Mouse (Mus musculus) layer of hippocampus, adult 2 months (tissue): ENCODE results near the gene Armc2. TPM values are rescaled to one million over a fixed set of nuclear protein-coding genes. Genes with fewer than 3 reads are reported as not detected.
"Not testable (repeated sequence)": the region's sequence is repeated elsewhere in the genome, so short reads cannot be mapped to it uniquely, and the experiment has no call there.

ENCODE experiments used
- DNase-seq, 2 experiments: peaks; one replicate each; pipeline ENCODE4 v3.0.0; 2022; ENCODE audit warnings: low spot score in 2 of 2
- H3K27ac ChIP-seq: fragments of 200-600 bp; 2 replicates; pipeline ENCODE4 v1.8.1; 2022
- H3K4me3 ChIP-seq: fragments of 200-600 bp; 2 replicates; pipeline ENCODE4 v1.8.1; 2022; ENCODE audit warnings: mild to moderate bottlenecking
- CTCF ChIP-seq: fragments of 200-600 bp; conservative IDR thresholded peaks from 2 replicates; pipeline ENCODE4 v1.8.1; 2022; ENCODE audit warnings: antibody characterized with exemption, mild to moderate bottlenecking, moderate library complexity
- total RNA-seq, 2 experiments: library from RNA; stranded (reverse); gene quantifications; 2 replicates each; pipeline ENCODE4 v1.2.3; 2021

Armc2 gene
- total RNA-seq, 2 experiments from 2014 or later: 11.1 to 11.8 TPM

DNA sequence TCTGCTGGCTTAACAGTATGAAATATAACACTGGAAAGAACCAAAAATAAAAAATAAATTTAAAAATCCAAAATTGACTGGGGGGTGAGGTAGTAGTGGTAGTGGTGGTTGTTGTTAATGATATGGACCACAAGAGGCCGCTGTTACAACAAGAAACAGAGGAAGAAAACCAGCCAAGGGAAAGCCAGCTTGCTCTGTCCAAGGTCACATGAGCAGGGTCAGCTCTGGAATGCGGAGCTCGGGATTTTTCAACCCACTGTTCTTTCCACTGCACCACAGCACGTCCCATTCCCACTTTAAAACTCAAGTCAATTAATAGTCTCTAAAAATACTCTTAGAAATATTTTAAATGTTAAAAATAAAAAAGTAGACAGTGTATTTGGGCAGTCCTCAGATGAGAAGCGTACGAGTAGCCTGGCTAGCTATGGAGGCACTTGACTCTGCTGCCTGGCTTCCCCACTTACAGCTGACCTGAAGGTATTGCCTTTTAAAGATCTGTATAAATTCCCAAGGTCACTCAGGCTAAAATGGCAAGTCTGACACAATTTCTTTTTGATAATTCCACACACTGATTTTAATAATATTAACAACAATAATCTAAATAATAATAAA lies 37.4 kb downstream of the Armc2 start:
- TF ChIP-seq CTCF: peak; percentile 90
- DNase-seq: peak; percentile 66 to 74
- no peak overlapping the region for H3K4me3 ChIP-seq
- H3K27ac ChIP-seq: no peak overlapping the region

DNA sequence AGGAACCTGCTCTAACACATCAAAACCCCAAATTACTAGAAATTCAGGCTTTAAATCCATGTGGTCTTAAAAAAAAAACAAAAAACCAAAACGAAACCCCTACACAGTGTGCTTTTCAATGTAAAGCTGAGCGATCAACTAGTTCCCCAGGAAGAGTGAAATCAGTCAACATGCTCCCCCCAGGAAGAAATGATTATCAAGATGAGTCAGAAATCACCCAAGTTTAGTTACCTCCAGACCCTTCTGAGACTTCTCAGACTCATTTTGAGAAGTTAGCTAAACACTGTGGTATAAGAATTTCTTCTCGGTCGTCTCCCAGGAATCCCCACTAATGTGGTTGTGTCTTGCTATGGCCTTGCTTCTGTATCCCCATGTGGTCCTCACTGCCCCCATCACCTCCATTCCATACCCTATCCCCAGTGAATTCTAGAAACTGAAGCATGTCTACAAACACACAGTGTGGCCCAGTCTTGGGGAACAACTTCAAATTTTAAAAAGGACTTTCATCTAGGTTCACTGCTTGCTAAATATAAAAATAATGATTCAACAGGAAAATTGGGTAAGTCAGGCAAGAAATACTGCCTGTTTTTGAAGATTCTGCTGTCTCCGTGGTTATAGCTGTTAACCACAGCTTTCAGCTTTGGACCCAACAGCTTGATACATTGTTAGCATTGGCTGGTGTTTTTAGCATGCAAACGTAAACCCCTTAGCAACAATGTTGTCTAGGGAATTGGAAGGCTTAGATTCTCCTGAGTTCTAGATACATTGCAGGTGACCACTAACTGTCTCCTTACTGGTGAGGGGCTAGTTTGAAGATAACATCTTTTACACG lies 39.6 kb downstream of the Armc2 start:
- DNase-seq: no peak
- no peak for TF ChIP-seq CTCF
- Histone ChIP-seq H3K27ac (no peak overlapping the region), H3K4me3 (no peak overlapping the region)

DNA sequence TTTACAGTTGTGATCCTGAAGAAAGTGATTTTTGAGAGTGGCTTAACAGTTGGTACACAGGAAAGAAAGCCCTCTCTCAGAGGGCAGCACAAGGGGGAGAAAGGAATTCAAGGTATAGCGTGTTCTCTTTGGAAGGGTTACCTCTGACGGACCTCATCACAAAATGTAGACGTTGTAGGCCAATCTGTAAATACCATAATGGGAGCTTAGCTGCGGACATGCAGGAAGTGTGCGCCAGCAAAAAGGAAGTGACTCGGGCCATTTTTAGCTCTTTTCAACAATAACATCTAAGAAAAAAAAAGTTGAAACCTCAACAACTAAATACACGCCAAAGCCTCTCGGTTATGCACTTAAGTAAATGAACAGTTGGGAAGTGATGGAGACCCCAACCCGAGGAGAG lies 45.6 kb downstream of the Armc2 start:
- Histone ChIP-seq H3K27ac (no peak overlapping the region), H3K4me3 (no peak overlapping the region)
- DNase-seq: no peak
- no peak for TF ChIP-seq CTCF

DNA sequence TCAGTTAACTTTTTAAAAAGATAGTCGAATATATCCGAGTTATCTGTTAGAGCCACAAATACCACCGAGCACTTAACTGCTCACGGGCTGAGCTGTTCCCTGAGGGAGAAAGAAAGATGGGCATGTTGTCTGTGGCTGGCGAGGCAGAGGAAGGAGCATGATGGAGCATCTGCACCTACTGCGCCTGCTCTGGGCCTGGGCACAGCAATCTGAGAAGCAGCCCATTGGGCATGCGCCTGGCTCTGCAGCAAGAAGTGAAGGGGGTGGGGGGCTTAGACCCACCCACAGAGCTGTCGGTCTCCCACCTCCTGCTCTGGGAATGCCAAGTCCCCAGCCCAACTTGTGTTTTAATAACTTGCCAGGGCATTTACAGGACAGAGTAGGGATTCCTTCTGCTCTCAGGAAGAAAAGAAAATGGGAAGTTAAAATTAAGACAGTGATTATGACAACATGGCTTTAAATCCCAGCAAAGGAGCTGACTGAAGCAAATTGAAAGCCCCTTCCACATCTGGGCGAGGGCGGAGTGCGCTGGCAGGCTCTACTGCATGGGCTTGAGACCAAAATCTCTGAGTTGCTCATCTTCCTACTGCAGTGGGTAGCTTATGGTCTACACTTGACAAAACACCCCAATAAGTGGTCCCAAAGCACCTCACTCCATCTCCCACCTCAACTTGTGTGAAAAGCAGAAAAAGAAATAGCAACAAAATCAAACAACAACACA lies 50.2 kb downstream of the Armc2 start:
- H3K27ac ChIP-seq: no peak overlapping the region
- no peak for TF ChIP-seq CTCF
- DNase-seq: no peak
- no peak overlapping the region; the same call in 1 of the 2 replicates for H3K4me3 ChIP-seq

DNA sequence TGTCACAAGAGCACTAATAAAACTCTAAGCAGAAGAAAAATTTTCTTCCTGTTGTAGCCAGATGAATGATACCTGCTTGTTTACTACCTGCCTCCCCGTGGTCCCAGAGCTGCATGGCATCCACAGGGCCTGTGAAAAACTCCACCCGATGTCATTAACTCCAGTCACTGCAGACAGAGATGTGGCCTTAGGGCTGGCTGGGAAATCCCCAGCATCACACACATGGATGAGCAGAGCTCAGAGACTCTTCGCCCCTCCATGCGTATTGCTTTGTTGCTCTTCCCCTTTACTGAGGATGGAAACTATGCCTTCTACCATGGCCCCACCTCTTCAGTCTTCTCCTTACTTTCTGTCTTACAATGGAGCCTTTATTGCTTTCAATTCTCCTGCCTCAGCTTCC lies 55.5 kb downstream of the Armc2 start:
- DNase-seq: no peak
- no peak overlapping the region for H3K4me3 ChIP-seq
- TF ChIP-seq CTCF: no peak
- no peak overlapping the region for H3K27ac ChIP-seq

DNA sequence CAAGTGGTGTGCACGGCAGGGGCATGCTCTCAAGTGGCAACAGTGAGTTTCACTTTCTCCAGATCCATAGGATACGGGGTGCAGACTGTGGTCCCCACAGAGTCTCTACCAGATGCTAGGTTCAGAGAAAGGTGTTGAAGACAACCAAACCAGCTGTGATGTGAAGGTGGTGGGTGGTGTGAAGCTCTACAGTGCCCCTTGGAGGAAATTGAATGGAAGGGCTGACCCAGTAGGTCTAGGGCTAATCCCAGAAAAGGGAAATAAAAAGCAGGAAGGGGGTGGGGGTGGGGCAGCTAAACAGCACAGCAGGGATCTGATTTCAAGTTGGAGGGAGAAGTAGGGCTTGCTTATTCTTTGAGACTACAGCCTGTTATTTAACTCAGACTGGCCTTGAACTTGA lies 58.4 kb downstream of the Armc2 start:
- TF ChIP-seq CTCF: peak; percentile 63
- DNase-seq: no peak
- Histone ChIP-seq H3K27ac (no peak overlapping the region), H3K4me3 (no peak overlapping the region)

DNA sequence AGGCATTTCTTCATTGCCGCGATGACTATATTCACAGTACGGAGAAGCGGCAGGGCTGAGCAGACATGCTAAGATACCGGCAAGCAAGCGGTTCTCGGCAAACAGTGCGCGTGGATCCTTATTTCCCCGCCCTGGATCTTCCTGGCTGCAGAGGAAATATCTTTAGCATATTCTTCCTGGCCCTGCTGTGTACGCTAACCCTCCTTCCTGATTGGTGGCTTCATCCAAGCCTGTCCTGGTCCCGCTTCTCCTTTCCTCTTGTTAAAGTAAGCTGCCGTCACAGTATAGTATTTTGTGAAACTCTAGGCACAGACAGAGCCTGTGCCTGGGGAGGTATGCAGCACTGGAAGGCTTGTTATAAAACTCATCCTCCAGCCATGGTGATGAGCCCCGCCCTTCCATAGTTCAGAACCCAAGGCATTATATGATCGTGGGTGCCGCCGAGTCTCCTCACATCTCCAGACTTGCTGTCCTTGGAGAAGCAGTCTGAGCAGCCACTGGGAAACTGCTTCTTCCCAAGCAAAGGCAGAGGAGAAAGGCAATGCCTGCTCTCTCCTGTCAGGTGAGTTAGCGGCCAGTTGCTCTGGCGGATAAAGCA lies 59.5 kb downstream of the Armc2 start:
- Histone ChIP-seq H3K4me3 (no peak overlapping the region), H3K27ac (no peak overlapping the region)
- no peak for TF ChIP-seq CTCF
- no peak for DNase-seq

DNA sequence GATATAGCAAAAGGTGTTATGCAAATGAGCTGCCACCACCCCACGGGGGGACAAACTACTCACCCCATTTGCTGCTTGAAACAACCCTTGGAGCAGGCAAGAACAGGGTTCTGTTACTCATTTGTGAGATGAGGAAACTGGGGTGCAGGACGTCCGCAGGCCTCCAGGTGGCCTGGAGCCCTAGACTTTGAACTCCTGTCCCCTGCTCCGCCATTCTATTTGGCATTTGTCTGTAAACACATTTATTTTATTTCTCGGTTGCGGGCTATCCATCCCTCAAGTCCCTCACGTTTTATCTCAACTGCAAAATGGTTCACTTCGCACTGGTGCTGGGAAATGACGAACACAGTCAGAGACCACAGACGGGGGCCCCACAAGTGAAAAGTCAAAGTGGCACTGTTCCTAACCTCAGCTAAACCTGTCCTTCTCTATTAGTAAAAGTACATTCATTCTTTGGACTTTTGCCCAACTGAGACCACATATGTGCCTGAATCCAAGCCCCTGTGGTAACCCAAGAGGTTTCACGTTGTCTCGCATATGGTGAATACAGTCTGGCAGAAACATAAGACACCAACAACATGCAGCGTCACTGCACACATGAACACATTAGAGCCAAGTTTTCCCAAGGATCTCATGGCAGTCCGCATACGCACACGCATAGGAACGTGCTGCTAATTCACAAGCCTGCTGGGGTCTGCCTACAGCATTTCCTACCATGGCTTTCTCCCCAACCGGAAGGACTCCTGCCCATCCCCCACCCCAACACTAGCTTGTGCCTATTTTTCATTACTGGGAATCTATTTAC lies 60.6 kb downstream of the Armc2 start:
- Histone ChIP-seq H3K4me3 (no peak overlapping the region), H3K27ac (no peak overlapping the region)
- TF ChIP-seq CTCF: no peak
- DNase-seq: no peak

DNA sequence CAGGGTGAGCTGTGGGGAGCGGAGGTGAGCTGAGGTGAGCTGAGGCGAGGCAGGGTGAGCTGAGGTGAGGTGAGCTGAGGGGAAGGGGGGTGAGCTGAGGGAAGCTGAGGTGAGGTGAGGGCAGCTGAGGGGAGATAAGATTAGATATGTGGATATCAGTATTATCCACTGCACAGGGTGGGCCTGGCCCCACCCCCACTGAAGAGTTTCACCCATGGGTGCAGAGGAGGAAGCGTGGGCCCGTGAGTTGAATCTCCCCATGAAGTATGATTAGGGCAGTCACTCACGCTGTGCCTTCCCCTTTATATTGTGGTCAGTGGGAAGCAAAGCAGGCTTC lies 64.7 kb downstream of the Armc2 start:
- H3K27ac ChIP-seq: no peak overlapping the region
- no peak for TF ChIP-seq CTCF
- DNase-seq: no peak
- H3K4me3 ChIP-seq: no peak overlapping the region

DNA sequence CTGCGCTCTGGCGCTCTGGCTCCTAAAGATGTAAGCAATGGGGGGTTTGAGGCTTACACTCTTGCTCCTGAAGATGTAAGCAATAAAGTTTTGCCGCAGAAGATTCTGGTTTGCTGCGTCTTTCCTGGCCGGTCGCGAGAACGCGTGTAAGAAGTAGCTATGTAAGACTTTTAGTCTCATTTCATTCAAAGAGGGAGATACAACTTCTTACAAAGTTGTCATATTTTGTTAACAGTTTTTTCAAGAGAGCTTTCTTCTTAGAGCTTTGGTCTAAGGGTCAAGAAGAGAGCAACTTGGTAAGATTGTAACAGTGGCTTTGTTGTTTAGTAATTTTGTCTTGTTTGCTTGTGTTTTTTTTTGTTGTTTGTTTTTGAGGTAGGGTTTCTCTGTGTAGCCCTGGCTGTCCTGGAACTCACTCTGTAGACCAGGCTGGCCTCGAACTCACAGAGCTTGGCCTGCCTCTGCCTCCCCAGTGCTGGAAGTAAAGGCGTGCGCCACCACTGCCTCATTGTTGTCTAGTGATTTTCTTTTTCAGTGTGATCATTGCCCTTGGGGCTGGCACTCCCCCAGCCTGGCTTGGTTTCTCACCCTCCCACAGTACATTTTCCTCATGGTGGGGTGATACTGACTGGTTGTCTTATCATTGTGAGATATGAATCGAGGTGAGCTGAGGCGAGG lies 65.3 kb downstream of the Armc2 start:
- H3K4me3 ChIP-seq: no peak overlapping the region
- no peak for TF ChIP-seq CTCF
- DNase-seq: no peak
- H3K27ac ChIP-seq: no peak overlapping the region

DNA sequence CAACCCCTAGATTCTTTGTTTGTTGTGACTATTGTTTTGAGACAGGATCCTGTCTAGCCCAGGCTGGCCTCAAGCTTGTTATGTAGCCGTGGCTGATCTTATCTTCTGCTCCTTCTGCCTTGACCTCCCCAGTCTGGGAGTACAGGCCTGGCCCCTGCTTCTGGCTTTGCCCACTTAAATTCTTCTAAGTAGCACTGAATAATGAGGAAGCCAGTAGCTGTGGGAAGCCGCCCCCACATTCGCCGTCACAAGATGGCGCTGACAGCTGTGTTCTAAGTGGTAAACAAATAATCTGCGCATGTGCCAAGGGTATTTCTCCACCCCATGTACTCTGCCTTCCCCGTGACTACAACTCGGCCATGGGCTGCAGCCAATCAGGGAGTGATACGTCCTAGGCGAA lies 65.9 kb downstream of the Armc2 start:
- H3K27ac ChIP-seq, DNase-seq, H3K4me3 ChIP-seq: not testable (repeated sequence)

DNA sequence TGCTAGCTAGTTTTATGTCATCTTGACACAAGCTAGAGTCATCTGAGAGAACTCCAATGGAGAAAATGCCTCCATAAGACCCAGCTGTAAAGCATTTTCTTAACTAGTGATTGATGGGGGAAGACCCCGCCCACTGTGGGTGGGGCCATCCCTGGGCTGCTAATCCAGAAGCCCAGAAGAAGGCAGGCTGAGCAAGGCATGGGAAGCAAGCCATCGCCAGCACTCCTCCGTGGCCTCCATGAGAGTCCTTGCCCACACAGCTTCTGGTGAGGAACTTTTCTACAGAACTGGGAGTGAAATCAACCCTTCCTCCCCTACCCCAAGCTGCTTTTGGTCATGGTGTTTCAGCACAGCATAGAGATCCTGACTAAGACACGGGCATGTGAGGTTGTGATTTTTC lies 79.2 kb downstream of the Armc2 start:
- DNase-seq: no peak
- Histone ChIP-seq H3K4me3 (no peak overlapping the region), H3K27ac (no peak overlapping the region)
- no peak for TF ChIP-seq CTCF
